ENCODE assay signal across 8 mouse cellular contexts in the genomic region with DNA sequence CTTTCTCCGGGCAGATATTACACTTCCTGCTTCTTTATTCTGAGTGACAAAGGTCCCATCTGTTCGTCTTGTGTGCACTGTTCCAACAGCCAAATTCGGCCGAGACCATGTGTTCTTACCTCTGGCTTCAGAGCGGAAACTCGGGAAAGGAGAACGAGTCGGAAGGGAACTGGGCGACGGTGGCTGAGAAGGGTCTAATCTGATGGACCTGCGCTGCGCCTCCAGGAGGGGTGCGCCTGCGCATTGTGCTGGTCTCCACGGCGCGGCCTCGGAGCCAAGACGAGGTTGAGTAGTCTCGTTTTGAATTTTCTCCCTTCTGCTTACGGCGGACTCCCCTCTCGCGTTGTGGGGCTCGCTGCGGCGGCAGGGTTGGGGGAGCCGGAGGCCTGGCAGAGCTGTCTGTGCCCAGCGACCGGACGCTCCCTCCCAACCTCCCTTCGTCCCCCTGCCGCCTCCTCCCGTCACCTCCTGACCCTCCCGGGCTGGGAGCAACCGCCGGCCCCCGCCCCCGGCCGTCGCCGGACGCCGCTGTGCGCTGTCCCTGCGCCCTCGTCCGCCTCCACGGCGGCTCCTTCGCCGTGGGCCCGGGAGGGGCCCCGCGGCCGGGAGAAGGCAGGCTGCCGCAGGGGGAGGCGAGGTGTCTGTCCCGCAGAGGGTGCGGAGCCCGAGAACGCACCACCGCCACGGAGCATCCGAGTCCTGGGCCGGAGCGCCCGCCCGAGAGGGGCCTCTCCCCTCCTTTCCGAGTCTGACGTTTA. TPM values are rescaled to one million over a fixed set of nuclear protein-coding genes. Genes with fewer than 3 reads are reported as not detected.
DNase-seq lines count a peak whose midpoint lies in the region; ATAC-seq lines count a peak whose summit lies in the region.

A gene (plus strand): TSS at position 224 of the 758 bp plus-strand sequence.
A gene (minus strand): TSS at position 622 of the 758 bp plus-strand sequence.

- H3K27ac ChIP-seq in forebrain, embryonic 14.5 days (ENCODE audit: low read depth, low read length), result peak within 1 kb of the TSS; percentile 95
- peak within 1 kb of the TSS; percentile 99 for H3K27ac ChIP-seq in neural tube, embryonic 15.5 days (replicated peaks)

- no peaks in the 10 kb centered on the region for H3K9me3 ChIP-seq in forebrain, embryonic 14.5 days (replicated peaks; ENCODE audit: control insufficient read depth, low read length)
- no peaks in the 10 kb centered on the region for H3K9me3 ChIP-seq in neural tube, embryonic 15.5 days (replicated peaks)

- peak within 1 kb of the TSS; percentile 94 for H3K9ac ChIP-seq in forebrain, embryonic 14.5 days (ENCODE audit: low read length)
- H3K9ac ChIP-seq in neural tube, embryonic 15.5 days (replicated peaks), result peak within 1 kb of the TSS; percentile 97

- intact Hi-C loops in heart, postnatal 14 days (cut with DNase I), result loop anchor here (5.0 kb wide), 1 partner anchor 216 kb away; no protein-coding TSS in a partner anchor

- WGBS in forebrain, embryonic 14.5 days, result under 1% methylated on average over 62 of the region's 71 CpGs
- WGBS in neural tube, embryonic 15.5 days, result under 1% methylated on average over 70 of the region's 71 CpGs

- peaks cover 9% of the 10 kb centered on the region for H3K36me3 ChIP-seq in forebrain, embryonic 14.5 days (ENCODE audit: control insufficient read depth, insufficient read depth, low read length)
- peaks cover 9% of the 10 kb centered on the region for H3K36me3 ChIP-seq in neural tube, embryonic 15.5 days

- ATAC-seq in forebrain, embryonic 14.5 days, result peak; percentile 98
- ATAC-seq in neural tube, embryonic 15.5 days (ENCODE audit: low FRiP score), result peak; percentile 96

- H3K4me1 ChIP-seq in forebrain, embryonic 14.5 days (ENCODE audit: control insufficient read depth, insufficient read depth, low read length), result peaks cover 8% of the 10 kb centered on the region
- H3K4me1 ChIP-seq in neural tube, embryonic 15.5 days, result peaks cover 20% of the 10 kb centered on the region

- peak within 1 kb of the TSS; percentile 71 for H3K4me3 ChIP-seq in forebrain, embryonic 14.5 days (ENCODE audit: low read depth, low read length)
- H3K4me3 ChIP-seq in neural tube, embryonic 15.5 days (replicated peaks), result peak within 1 kb of the TSS; percentile 83

- H3K4me2 ChIP-seq in forebrain, embryonic 14.5 days (ENCODE audit: low read length), result peak within 1 kb of the TSS; percentile 79
- peak within 1 kb of the TSS; percentile 76 for H3K4me2 ChIP-seq in neural tube, embryonic 15.5 days

- no peaks in the 10 kb centered on the region for H3K27me3 ChIP-seq in forebrain, embryonic 14.5 days (replicated peaks; ENCODE audit: control insufficient read depth, insufficient read depth, low read length)
- H3K27me3 ChIP-seq in neural tube, embryonic 15.5 days (replicated peaks), result no peaks in the 10 kb centered on the region

- peak; percentile 99 for DNase-seq in ES-CJ7 (ENCODE audit: low read depth, low spot score)
- DNase-seq in cerebellum, adult 11 months, result peak; percentile 96
- DNase-seq in forebrain, embryonic 14.5 days (ENCODE audit: low spot score), result peak; percentile 98
- DNase-seq in heart, postnatal 14 days, result peak; percentile 95 to 97
- DNase-seq in layer of hippocampus, adult 11-12 months (ENCODE audit: low spot score), result peak; percentile 97
- peak; percentile 96 for DNase-seq in lung, adult 18-20 months
- DNase-seq in testis, postnatal 14 days (ENCODE audit: low spot score), result peak; percentile 98

RNA-seq across cellular contexts. Expression of the first gene that starts in this region (rescaled TPM):
- 6.1 and 7.7 TPM in 2 replicates for polyA plus RNA-seq in forebrain, embryonic 14.5 days (2014; fragmentation: Nextera tagmentation; extraction: Ambion mirVana)
- 1 to 10 TPM; 6.6 to 9.3 TPM for total RNA-seq in heart, postnatal 14 days (2021)
- 7.2 and 7.4 TPM in 2 replicates for polyA plus RNA-seq in neural tube, embryonic 15.5 days (2015; fragmentation: Nextera tagmentation; extraction: Ambion mirVana)

RNA-seq across cellular contexts. Expression of the second gene that starts in this region (rescaled TPM):
- polyA plus RNA-seq in forebrain, embryonic 14.5 days (2014; fragmentation: Nextera tagmentation; extraction: Ambion mirVana), result 45.2 and 52.4 TPM in 2 replicates
- 10 to 100 TPM in 1 of 2 experiments, 1 to 10 TPM in 1; 9.3 to 10.9 TPM for total RNA-seq in heart, postnatal 14 days (2021)
- 49.2 and 53.1 TPM in 2 replicates for polyA plus RNA-seq in neural tube, embryonic 15.5 days (2015; fragmentation: Nextera tagmentation; extraction: Ambion mirVana)

Comparison
In these comparisons a context has a peak if more than half of its experiments do, and no peak if none do; other contexts are left out.
1. Peak in every context shown above with its lines: DNase-seq, ATAC-seq, H3K4me3 ChIP-seq and H3K27ac ChIP-seq.